Mouse (Mus musculus): ENCODE data around the gene Kmt2e. TPM values are rescaled to one million over a fixed set of nuclear protein-coding genes. Genes with fewer than 3 reads are reported as not detected.
A peak's percentile ranks its signal among the peaks of the same experiment; 100 is the strongest.

Kmt2e gene
- total RNA-seq, 1 experiment from 2014 or later: 90.2 TPM

DNA sequence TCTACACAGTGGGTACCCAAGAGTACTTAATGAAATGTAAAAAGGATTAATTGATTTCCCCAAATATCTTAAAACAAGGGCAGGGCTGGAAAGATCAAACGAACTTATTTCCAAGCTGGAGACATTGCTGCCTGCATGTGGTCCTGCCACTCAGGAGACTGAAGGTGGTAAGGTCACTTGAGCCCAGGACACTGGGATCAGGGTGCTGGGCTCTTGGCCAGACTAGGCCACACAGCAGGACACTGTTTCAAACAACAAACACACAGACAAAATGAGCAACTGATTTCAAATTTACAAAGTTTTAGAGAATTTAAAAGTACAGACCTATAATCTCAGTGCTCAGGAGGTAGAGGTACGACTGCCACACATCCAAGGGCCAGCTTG, 23.5 kb upstream of the Kmt2e start:
- no peak for DNase-seq

DNA sequence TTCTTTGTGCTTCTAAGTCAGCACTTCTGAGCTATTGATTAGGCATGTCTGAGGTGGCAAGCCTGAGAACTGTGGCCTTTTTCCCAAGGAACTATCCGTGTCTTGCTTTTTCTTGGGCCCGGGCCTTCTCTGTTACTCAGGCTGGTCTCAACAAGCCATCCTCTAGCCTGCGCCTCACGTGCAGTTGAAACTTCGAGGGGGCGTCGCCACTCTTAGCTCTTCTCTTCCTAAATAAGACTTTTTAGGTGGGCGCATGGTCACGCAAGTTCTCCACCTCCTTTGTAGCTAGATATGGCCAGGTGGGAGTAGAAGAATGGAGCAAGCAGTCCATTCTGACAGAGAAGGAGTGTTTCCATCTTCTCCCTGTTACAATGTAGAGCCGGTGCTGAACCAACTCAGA, 22.6 kb upstream of the Kmt2e start:
- no peak for DNase-seq

DNA sequence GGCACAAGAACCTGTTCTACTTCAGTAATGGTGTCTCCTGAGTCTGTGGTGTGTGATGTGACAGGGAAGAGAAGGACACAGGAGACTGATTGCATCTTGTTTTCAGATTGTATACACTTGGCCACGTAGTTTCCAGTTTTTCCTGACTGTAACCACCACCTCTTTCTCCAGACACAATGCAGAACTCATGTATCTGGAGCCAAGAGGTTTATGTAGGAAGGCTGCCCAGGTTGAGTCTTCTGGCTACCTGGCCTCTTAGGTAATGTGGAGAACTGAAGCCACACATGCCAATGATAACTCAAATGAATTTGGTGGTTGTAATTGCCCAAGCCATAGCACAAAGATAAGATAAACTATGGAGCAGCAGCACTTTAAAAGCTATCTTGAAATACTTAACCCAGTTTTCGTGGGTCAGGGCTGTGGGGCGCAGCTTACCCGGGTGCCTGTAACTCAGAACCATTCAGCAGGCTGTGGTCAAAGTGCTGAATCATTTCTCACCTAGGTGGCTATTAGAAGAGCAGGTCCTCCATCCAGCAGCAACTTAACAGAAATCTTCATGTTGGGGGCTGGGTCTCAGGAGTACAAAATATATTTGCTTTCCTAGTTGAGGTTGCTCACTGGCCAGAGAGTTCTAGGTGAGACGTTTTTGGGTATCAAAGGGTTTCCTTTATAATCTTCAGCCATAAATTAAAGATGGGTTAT, 21.8 kb upstream of the Kmt2e start:
- no peak for DNase-seq

DNA sequence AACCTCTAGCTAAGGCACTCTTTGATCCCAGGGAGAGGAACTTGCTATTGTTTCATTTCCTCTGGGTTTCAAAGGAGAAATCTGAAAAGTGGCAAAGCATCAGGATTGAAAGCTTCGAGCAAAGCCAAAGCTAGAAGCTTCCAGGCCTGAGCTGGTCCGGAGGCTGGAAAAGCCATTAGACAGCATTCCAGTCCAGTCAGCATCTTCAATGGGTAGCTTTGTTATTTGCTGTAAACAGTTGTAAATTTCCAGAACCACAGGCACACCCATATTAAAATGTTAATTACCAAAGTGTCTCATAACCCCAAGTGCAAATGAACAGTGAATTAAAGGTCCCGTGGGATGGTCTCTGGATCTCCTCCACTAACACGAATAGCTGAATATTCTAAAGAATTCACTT, 21.2 kb upstream of the Kmt2e start:
- DNase-seq: no peak

DNA sequence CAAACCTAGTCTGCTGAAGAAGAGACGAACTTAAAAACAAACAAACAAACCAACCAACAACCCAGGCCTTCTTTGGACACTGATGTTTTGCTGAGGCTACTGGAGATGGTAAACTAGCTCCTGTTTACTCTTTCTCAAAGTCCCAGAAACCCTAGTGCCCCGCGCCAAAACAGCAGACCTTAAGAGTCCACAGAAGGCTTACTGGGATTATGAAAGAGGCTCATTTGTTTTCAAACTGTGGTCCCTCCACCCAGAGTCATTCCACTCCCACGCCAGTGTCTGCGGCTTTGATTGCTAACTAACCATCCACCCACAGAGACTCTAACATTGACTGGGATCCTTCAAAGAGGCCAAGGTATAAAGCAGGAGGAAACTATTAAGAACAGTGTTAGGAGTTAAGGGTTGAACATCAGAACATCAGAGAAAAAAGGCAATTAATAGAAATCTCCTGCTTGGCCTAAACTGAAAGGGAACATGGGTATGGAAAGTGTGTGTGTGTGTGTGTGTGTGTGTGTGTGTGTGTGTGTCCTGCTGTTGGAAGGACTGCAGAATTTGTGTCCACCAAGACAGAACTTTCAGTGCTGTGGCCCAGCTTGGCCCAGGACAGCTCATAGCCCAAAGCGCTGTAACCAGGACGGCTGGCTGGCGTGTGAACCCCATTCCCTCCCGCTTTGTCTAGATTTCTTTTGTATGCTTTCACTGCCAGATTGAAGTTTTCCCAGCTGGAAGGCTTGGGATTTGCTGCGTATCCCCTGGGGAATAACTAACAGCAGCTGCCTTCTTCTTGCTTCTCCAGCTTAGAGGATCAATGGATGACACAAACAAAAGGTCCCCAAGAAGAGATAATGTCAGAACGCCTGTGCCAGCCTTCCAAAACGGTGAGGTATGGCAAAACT, 20.4 kb upstream of the Kmt2e start:
- no peak for DNase-seq

DNA sequence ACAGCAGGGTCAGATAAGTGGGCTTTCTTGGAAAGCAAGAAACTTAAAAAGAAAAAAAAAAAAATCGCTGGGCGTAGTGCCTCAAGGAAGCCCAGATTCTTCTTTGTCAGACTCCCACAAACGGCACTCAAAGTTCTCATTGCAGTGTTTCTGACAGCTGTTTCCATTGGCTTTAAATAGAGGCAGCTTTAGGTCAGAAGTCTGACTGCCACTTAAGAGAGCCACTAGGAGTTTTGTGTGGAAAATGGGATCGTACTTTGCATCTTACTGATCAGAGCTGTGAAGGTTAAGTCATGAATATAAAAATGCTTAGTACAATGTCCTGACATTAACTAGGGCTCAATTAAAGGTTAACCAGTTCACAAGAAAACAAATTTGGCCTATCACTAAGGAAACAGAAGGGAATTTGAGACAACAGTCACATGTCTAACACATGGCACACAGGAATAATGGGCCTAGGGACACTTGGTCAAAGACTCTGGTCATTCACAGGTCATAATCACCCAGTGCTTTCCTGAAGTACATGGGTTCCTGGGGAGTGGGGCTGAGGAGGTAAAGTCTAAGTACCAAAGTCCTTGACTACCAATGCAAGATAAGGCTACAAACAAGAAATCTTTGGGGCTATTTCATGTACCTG, 19.6 kb upstream of the Kmt2e start:
- no peak for DNase-seq

DNA sequence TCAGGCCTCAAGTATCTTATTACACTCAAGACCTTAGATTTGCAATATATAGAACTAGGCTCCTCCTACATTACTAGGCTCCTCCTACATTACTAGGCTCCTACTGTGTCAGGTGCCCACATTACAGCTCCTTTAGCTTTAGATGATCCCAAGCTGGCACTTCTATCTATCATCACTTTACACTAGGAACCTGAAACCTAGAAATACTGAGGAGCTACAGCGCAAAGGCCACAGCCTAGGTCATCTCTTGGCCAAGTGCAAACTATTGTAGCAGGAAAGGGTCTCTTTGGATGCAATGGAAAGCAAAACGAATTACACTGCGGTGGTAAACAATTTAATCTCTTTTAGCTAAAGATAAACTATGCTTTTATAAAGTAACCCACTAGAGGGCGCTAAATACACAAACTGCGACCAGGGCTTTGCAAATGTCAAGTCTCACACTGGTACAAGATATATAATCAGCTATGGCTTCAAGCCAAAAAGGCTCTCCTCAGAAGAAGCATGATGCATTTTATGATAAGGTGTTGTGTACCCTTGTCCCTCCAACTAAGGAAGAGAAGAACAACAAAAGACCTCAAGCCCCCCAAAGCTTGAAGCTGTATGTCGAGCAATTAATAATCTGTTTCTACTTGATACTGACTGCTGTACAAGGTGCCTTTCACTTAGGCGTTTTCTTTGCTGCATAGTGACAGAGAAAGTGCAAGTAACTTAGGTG, 18.5 kb upstream of the Kmt2e start:
- DNase-seq: no peak

DNA sequence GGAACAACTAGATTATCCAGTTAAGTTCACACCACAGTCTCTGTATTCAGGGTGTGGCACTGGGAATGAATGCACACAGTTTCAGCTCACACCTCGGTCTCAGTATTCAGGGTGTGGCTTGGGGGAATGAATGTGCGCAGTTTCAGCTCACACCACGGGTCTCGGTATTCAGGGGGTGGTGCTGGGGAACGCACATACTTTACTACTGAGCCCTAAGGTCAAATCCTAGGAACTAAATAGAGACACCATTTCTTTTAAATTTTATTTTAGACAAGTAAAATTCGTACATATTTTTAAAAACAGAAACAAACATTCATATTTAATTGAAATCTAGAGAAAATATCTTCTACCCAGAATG, 18.0 kb upstream of the Kmt2e start:
- no peak for DNase-seq

DNA sequence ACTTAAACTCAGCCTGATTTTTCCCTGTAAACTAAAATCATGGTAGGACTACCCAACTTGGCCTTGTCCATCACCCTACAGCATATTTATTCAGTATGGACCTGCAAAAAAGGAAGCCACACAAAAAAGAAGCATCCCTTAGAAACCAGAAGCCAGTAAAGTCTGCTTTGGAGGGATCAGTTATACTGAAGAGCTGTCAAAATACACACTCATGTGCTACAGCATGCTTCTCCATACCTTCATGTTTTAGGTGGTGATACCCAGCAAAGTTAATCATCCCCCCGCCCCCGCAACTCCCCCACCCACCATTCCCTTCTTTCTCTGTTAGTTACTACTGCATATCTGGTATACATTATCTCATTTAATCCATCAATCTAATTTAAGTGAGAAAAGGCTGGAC, 16.5 kb upstream of the Kmt2e start:
- DNase-seq: no peak

DNA sequence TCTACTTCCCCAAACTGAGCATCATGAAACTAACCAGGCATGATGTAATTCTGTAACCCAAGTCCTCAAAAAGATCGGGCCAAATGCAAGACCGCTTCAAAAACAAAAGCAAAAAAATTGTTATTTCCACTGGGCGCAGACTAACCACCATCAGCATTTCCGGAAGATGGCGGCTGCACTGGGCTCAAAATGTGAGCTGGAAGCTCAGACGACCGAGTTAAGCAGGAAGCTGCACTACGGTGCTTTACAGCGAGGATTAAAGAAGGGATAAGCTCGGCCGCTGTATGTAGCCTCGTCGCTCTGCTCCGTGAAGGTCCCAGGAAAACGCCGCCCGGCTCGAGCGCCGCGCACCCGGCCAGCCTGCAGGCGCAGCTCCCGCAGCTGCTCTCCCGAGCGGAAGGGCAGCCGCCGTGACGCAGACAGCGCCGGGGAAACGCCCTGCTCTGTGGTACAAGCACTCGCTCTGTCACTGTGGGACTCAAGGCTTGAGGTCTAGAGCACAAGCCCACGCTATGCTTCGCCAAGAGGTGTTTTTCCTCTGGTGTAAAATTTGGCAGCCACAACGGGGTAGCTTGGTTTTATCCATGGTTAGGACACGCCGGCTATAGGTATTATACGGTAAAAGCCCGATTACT, 16.0 kb upstream of the Kmt2e start:
- DNase-seq: peak; percentile 86

DNA sequence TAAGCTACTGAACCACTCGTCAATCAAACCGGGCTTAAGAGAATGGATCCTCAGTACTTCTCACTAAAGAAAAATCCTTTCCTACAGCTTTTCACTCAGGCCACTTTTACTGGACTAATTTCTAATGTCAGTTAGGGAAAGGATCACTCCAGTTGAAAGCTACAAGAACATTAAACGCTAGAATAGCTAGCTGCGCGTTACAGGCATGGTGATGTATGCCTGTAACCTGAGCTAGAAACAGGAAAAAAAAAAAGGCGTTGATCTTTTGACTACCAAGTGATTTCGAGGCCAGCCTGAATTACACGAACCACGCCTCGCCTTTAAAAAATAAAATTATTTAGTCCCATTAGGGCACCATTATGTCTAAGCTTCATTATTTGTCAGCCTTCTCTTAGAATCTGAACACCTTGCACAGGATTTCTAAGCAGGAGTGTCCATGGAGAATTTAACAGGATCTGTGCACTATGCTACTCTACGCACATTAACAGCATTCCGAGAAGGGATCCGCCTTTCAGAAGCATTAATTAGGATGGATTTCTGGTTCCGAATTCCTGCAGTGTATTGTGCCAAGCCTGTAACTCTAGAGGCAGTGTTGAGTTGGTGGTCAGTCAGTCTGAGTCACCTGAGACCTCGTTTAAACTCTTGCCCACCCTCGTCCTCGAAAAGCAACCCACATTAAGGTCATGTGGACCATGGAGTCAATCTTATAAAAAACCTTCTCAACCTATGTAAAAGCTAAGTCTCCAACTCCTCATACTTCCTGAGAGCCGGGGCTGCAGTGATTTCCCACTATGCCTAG, 15.2 kb upstream of the Kmt2e start:
- no peak for DNase-seq

DNA sequence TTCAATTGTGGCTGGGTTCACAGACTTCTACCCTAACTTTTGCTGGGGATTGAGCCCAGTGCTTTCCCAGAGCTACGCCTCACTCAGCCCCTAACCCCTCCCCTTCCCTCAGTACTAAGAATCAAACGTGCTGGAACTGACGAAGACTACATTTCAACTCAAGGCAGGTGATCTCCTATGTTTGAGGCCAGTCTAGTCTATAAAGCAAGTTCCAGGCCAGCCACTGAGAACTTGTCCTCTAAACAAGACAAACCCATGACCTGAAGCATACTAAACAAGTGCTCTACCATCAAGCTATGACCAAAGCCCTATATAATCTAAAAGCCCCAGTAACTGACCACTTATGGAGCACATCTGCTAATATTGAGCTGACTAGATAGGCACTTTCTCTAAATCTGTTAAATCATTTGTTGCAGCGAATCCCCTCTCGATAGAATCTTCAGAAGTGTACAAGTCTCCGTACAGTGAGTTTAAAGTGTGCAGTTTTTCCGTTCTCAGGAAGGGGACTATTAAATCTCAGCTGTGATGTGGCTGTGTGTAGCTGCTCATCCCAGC, 14.5 kb upstream of the Kmt2e start:
- DNase-seq: no peak

DNA sequence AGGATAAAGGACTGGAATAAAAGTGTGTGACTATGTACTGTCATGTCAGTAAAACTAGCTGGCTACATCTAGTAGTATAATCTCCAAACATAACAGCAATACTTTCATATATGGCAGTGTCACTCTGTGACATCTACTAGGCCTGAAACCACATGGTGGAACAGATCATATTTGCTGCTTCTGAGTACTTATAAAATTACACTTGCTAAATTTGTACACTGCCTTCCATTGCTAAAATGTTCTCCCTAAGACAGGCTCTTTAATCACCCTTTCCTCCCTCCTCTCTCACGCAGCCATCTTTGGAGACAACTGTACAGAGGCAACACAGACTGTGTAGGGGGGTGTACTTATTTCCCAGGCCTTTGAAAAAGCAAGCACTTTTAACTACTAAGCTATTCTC, 13.8 kb upstream of the Kmt2e start:
- DNase-seq: no peak

DNA sequence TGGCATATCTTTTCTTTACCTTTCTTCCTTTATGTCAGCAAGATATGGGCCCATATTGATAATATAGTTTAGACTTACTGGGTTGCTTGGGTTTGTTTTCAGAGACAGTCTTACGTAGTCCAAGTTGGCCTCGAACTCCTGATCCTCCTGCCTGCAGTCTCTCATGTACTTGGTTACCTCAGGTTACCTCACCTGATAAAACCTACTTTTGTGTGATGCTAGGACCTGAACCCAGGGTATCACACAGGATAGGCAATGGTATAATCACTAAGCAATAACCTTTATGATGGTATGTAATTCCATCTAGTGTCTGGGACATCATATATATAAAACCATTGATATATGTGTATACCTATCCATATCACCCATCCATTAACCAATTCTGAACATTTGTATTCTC, 12.8 kb upstream of the Kmt2e start:
- no peak for DNase-seq

DNA sequence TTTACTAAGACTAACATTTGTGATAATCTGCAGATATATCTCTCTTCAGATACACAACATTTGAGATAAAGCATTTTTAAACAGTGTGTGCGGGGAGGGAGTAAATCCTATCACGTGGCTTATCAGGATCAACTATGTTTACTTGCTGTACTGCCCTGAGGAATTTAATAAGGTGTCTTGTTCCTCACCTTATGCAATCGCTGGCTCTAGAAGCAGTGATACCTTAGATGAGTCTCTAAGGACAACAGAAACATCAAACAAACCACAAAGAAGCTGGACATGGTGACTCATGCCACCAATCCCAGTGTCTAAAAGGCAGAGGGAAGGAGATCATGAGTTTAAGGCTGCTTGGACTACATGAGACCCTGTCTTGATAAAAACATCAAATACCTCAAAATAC, 11.2 kb upstream of the Kmt2e start:
- no peak for DNase-seq

DNA sequence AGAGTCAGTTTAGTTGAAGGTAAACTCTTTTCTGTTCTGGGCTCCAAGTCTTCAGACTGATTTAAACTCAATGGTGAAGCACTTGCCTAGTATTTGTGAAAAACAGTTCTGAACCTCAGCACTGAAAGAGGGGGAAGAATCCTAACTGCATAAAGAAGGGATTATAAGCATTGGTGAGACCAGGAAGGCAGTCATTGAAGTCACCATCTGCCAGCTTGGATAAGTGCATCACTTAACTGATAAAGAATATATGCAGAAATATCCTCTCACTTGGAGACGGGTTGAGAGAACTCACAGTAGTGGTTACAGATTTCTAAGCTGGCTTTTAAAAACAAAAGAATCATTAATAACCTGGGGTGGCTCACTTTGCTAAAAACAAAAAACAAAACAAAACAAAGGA, 6.7 kb upstream of the Kmt2e start:
- DNase-seq: no peak

DNA sequence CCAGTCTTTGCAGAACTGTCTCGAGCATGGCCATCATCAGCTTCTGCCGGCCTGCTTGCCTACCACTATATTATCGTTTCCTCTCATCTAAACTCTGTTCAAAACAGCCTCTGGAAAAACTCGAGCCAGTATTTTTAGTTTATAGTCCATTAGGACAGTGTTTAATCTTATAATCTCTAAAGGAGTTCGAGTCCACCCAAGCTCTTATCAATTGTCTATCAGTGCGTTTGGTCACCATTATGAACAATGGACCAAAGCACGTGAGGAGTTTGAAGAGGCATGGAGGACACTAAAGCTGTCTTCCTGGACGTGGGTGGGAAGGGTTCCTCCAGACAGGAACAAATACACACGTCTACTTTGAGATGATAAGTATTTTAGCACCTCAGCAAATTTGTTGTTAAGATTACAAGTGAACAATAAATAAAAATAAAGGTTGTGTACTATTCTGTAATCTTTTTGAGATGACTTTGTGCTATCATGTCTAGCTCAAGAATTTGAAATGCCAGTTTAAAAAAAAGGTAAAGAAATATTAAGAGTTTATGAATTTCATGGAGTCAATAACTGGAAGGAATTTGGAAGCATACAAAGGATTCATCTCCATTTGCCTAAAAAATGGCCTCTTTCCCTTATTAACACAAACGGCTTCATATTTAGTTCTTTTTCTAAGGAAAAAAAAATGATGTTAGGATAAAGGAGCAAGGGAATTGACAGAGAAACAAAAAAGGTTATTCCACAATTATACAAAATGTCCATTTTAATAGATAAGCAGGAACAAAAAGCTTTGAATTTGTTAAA, 3.0 kb upstream of the Kmt2e start:
- DNase-seq: no peak

DNA sequence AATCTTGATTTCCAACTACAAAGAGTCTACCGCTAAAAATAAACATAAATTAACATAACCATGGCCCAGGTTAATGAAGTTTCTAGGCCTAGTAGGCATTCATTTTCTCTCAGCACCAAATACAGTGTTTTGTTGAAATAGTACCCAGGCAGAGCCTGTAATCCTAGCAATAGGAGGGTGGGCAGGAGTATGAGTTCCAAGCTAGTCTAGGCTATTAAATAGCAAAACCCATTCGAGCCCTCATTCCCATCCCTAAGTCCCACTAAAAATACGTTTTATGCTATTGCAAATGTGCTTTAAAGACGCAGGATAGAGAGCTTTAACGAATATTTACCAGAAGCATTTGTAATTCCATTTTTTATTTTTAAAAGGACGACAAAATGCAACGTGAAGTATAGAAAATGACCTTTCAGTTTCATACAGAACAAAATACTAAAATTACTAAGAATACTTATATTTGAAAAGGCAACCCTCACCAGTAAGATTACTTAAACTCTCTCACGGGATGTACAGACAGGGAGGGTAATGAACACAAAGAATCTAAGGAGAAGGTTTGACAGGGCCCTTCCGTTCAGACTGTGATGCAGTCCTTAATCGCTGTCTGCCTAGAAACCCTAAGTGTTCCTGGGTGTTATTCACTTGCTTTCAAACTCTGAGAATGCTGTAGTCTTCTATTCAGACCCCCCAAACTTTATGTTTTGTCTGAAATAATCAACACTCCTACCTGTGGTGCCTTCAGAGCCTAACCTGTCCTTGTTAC, 2.1 kb upstream of the Kmt2e start:
- no peak for DNase-seq

Data from adrenal gland, postnatal 25 days (tissue).